Mouse (Mus musculus): ENCODE measurements around the gene Rps27.
A peak's percentile ranks its signal among the peaks of the same experiment; 100 is the strongest.

The Rps27 gene

GRCm38 (mm10) chr3:90231507-90232333 is 18.3 kb upstream of the Rps27 start, which contains the start of gene Jtb:
Gene Jtb (plus strand): TSS chr3:90231597.
- DNase-seq (ENCODE audit: extremely low read depth, insufficient read length, low spot score): peak; percentile 93

GRCm38 (mm10) chr3:90231075-90231474 is 17.6 kb upstream of the Rps27 start:
- DNase-seq (ENCODE audit: extremely low read depth, insufficient read length, low spot score): no peak

- DNase-seq (ENCODE audit: extremely low read depth, insufficient read length, low spot score): no peak
Measured at GRCm38 (mm10) chr3:90224331-90224730, 10.9 kb upstream of the Rps27 start.

GRCm38 (mm10) chr3:90222941-90223340 is 9.5 kb upstream of the Rps27 start:
- no peak for DNase-seq (ENCODE audit: extremely low read depth, insufficient read length, low spot score)

- DNase-seq (ENCODE audit: extremely low read depth, insufficient read length, low spot score): no peak
Measured at GRCm38 (mm10) chr3:90222455-90222854, 9.0 kb upstream of the Rps27 start.

GRCm38 (mm10) chr3:90221123-90221522 is 7.7 kb upstream of the Rps27 start:
- no peak for DNase-seq (ENCODE audit: extremely low read depth, insufficient read length, low spot score)

DNA sequence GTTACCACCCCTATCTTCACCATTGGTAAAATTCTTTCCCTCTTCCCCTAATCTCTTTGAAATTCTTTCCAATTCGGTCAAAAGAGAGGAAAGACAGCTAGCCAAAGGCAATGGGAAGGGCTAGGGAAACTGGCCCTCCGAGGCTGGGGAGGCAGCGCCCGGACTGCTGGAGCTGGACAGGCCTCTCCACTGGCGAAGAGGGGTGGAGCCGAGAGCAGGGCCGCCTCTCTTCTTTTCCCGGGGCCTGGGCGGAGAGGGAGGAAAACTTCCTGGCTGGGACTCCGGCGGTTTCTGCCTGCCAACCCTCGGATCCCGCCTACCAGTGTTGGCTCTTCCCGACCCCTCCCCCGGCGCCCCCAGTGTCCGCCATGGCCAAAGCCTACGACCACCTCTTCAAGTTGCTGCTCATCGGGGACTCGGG is 7.1 kb upstream of the Rps27 start:
- peak; percentile 81 for DNase-seq (ENCODE audit: extremely low read depth, insufficient read length, low spot score)

- peak; percentile 34 for DNase-seq (ENCODE audit: extremely low read depth, insufficient read length, low spot score)
Measured at GRCm38 (mm10) chr3:90220088-90220487, 6.6 kb upstream of the Rps27 start.

- no peak for DNase-seq (ENCODE audit: extremely low read depth, insufficient read length, low spot score)
Measured at GRCm38 (mm10) chr3:90215825-90216380, 2.5 kb upstream of the Rps27 start.

GRCm38 (mm10) chr3:90213956-90214684 is 669 bp upstream of the Rps27 start:
- no peak for DNase-seq (ENCODE audit: extremely low read depth, insufficient read length, low spot score)

DNA sequence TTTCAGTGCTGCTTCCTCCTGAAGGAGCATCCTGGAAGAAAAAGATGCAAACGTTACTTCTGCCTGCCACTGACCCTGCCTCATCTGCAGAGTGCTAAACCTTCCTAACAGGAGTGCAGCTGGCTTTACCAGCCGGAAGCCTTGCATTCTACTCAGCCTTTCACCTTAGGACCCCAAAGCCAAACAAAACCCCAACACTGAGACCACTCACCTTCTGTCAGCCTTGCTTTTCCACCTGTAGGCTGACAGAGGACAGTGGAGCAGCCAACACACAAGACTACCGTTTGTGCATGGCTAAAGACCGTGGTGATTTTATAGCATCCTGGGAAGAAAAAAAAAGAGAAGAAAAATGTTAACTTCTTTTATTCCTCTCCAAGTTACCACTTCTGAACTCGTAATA is 728 bp downstream of the Rps27 start:
- no peak for DNase-seq (ENCODE audit: extremely low read depth, insufficient read length, low spot score)

DNA sequence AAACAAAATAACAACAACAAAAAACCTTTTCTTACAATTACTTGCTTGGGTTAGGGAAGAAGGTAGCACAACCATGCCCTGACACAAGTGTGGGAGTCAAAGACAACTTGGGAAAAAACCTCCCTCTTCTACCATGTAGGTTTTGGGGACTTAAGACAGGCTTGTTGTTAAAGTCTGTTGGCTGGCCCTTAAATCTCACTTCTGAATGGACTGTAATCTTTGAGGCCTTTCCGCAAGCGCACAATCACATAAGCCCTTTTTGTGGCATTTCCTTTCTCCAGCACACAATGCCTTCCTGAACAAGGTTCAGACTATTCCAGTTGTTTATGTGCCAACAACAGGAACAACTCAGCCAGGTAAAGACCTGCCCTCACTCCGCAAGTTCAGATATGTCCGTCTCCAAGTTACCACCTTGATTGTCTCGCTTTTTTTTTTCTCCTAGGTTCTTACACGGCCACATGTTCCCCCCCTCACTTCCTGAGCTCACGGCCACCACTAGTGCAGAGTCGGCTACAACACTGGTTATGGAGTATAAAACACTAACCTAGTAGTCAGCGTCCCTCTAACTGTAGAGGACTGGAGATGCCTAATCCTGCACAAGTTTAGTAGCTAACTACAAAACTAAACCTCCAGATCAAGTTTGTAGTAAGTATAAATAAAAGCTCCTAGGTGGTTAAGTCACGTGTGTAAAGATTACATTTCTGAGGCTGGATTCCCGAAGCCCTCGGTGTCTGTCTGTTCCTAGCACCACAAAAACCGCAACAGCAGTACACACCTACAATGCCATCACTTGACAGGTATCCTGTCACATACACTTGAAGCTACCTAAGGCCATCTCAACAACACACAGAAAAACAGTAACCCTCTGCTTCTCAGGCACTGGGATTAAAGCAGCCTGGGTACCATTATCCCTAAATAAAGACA is 1.7 kb downstream of the Rps27 start:
- DNase-seq (ENCODE audit: extremely low read depth, insufficient read length, low spot score): no peak

GRCm38 (mm10) chr3:90209908-90210566 is 3.4 kb downstream of the Rps27 start:
- DNase-seq (ENCODE audit: extremely low read depth, insufficient read length, low spot score): no peak

DNA sequence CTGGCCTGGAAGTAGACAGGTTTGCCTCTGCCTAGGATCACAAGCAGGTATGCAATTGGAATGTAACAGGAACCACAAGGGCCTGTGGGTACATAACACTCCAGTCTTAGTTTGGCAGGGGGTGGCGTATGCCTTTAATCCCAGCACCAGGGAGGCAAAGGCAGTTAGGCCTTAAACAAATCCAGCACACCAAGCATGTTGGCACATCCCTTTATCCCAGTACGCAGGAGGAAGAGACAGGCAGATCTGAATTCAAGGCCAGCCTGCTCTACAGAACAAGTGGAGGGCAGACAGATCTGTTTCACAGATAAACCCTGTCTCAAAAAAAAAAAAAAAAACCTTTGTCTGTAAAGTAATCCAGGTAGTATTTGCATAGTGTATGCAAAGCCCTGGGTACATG is 4.8 kb downstream of the Rps27 start:
- DNase-seq (ENCODE audit: extremely low read depth, insufficient read length, low spot score): no peak

DNA sequence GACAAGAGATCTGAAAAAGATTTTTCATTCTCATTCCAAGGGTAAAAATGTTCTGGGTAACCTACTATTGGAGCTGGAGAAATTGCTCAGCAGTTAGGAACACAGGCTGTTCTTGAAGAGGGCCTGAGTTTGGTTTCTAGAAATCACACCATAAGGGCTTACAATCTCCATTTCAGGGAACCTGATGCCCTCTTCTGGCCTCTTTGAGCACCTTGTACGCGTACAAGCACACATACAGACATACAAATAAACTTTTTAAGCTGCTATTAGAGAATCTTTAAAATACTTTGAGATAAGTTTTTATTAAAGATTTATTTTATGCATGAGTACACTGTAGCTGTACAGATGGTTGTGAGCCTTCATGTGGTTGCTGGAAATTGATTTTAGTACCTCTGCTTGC is 8.9 kb downstream of the Rps27 start:
- no peak for DNase-seq (ENCODE audit: extremely low read depth, insufficient read length, low spot score)

DNA sequence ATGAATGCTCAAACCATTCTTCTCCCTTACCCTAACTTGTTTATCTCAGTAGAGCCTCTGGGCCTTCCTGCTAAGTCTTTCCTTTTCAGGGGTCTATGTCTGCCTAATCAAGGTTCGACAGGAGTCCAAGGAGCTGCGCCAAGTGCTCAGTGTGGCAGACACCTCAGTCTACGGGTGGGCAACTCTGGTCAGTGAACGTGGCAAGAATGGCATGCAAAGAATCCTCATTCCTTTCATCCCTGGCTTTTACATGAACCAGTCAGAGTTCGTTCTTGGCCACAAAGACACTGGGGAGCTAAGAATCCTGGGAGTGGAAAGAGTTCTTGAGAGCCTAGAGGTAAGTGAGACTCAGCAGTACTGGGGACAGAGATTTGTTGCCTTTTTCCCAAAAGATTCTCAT is 9.8 kb downstream of the Rps27 start:
- peak; percentile 41 for DNase-seq (ENCODE audit: extremely low read depth, insufficient read length, low spot score)

DNA sequence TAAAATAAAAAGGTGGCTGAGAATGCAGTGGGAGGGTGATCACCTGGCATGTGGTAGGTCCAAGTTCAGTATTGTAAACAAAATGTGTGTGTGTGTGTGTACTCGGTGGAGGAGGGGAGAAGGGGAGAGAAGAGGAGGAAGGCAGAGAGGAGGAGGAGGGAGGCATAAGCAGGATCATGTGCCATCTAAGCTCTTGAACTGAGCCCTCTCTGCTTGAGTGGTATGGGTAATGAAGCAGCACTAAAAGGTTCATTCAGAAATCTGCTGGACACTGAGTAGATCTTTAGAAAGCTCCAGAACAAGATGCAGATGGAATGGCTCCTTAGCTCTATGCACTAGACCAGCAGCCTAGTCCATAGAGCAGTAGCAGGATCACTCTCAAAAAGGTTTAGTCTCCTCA is 10.6 kb downstream of the Rps27 start:
- DNase-seq (ENCODE audit: extremely low read depth, insufficient read length, low spot score): no peak

DNA sequence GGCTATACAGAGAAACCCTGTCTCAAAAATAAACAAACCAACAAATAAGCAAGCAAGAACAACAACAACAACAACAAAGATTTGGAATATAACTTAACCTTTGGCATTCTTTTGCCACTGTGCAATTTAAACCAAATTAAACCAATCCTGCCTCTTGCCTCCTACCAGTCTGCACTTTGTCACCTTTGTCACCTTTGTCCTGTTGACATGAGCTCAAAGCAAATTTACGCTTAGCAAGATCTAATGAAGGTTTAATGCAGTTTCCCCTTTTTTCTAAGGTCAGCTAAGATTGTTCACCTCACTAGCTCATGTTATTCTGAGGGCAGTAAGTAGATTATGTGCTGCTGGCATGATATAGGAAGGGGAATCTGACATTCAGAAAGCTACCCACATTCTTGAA is 15.9 kb downstream of the Rps27 start:
- no peak for DNase-seq (ENCODE audit: extremely low read depth, insufficient read length, low spot score)

DNA sequence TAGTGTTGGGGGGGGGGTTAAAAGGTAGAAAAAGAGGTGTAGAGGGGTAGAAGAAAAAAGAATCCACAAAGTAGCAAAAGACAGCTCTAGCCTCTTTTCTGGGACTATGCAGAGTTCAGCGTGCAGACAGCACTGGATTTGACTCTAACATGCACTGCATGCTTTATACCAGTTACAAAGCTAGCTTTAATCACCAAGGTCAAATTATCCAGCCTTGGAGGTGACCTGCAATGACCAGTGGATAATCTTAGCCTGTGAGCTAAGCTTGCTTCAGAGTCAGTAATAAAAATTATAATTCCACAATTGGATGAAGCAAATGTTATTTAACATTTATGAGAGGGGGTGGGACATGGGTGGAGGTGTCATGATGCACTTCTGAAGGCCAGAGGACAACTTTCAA is 17.8 kb downstream of the Rps27 start:
- DNase-seq (ENCODE audit: extremely low read depth, insufficient read length, low spot score): no peak

DNA sequence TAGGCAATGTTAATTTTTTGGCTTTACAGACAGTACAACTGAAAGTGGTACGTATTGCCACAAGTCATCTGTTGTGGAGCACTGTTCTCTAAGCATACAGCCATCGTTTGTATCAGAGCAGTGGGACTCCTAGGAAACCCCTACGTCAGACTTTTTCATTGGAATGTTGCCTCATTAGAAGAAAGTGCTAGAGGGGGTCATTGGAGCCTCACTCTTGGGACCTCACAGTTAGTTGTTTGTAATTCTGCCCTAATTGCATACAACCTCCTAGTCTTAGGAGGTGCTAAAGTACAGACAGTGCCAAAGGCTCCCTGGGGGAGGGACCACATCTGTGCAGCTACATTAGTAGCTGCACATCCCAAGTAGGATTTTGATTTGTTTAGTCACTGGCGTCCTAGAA is 18.7 kb downstream of the Rps27 start:
- no peak for DNase-seq (ENCODE audit: extremely low read depth, insufficient read length, low spot score)

Data from 3134 (cell line).